In the genomic region with DNA sequence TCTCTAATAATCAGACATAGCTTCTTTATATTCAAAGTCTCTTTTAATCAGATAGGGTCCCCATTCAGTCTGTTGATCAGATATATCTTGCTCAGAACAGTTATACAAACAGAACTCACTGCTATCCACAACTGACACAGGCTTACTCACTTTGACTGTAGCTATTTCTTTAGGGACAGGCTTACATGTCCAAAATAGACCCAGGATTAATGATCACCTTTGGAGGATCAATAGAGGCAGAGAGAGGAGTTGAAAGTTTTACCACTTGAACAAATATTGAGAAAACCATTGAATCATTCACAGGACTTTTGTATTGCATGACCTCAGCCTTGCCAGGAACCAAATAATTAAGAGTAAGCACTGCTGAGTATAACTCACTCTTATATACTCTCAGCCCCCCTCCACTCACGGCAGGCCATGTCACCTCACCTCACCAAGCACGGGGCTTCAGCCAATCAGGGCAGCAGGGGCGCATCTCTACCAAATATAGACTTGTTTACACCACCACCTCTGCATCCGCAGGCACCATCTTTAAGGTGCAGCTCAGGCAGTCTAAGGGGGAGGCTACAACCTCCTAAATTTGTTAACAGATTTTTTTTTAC, we compare ENCODE assay signal across 25 mouse cellular contexts.
A peak's percentile ranks its signal among the peaks of the same experiment; 100 is the strongest.
DNase-seq lines count a peak whose midpoint lies in the region; ATAC-seq and TF ChIP-seq lines count a peak whose summit lies in the region.
"Had no signal": no experiment of that assay in that cellular context is flagged by ENCODE, and none has a peak within 500 bp of the region (broad histone marks: within the 10 kb centered on the region; RNA-seq: fewer than 3 reads in every experiment).

No protein-coding gene starts in this region.

- ATAC-seq in liver, embryonic 14.5 days (ENCODE audit: insufficient read depth) = peak; percentile 52
- peak; percentile 93 for ATAC-seq in liver, postnatal 0 days
- ATAC-seq in hindbrain, embryonic 11.5 days (ENCODE audit: low FRiP score) = no peak
- ATAC-seq: activated CD4-positive, CD25-positive, alpha-beta regulatory T cell, adult 4 months; forebrain, embryonic 13.5 days; forebrain, embryonic 16.5 days; hindbrain, postnatal 0 days; Patski had no signal

- no peak for TF ChIP-seq CTCF in liver, embryonic 14.5 days (IDR thresholded peaks at IDR 0.05; ENCODE audit: low read depth)
- TF ChIP-seq CTCF in liver, postnatal 0 days (IDR thresholded peaks at IDR 0.05; ENCODE audit: low read depth) = no peak

- H3K9me3 ChIP-seq in liver, embryonic 14.5 days (ENCODE audit: control insufficient read depth, low read length) = no peaks in the 10 kb centered on the region
- no peaks in the 10 kb centered on the region for H3K9me3 ChIP-seq in liver, postnatal 0 days (ENCODE audit: low read length)
- no peaks in the 10 kb centered on the region for H3K9me3 ChIP-seq in hindbrain, embryonic 11.5 days (ENCODE audit: control insufficient read depth, low read length)
- H3K9me3 ChIP-seq: forebrain, embryonic 10.5 days; forebrain, embryonic 13.5 days; G1E; hindbrain, embryonic 10.5 days had no signal

- H3K27ac ChIP-seq in liver, embryonic 14.5 days = no peak overlapping the region
- H3K27ac ChIP-seq in liver, postnatal 0 days (ENCODE audit: low read depth) = no peak overlapping the region
- H3K27ac ChIP-seq in hindbrain, embryonic 11.5 days (ENCODE audit: low read depth, low read length) = no peak overlapping the region
- H3K27ac ChIP-seq: forebrain, embryonic 10.5 days; forebrain, embryonic 13.5 days; hindbrain, embryonic 10.5 days; hindbrain, embryonic 14.5 days; hindbrain, postnatal 0 days had no signal

- H3K27me3 ChIP-seq in liver, embryonic 14.5 days (ENCODE audit: control insufficient read depth, insufficient read depth, low read length) = no peaks in the 10 kb centered on the region
- H3K27me3 ChIP-seq in liver, postnatal 0 days (ENCODE audit: insufficient read depth, low read length) = no peaks in the 10 kb centered on the region
- no peaks in the 10 kb centered on the region for H3K27me3 ChIP-seq in hindbrain, embryonic 11.5 days (ENCODE audit: control insufficient read depth, insufficient read depth, low read length)
- H3K27me3 ChIP-seq: forebrain, embryonic 13.5 days; Patski had no signal

- H3K36me3 ChIP-seq in liver, embryonic 14.5 days (replicated peaks; ENCODE audit: control insufficient read depth, insufficient read depth, low read depth) = no peaks in the 10 kb centered on the region
- no peaks in the 10 kb centered on the region for H3K36me3 ChIP-seq in liver, postnatal 0 days (replicated peaks; ENCODE audit: insufficient read depth, low read length)
- H3K36me3 ChIP-seq in hindbrain, embryonic 11.5 days (ENCODE audit: control insufficient read depth, insufficient read depth, low read length) = no peaks in the 10 kb centered on the region
- H3K36me3 ChIP-seq: forebrain, embryonic 10.5 days; G1E; hindbrain, embryonic 10.5 days had no signal

- 51% methylated on average over 4 of the region's 4 CpGs for WGBS in liver, embryonic 14.5 days (ENCODE audit: insufficient replicate concordance)
- WGBS in liver, postnatal 0 days (ENCODE audit: insufficient replicate concordance) = 61% methylated on average over 4 of the region's 4 CpGs
- 84% methylated on average over 4 of the region's 4 CpGs for WGBS in hindbrain, embryonic 11.5 days

- no peak for TF ChIP-seq EP300 in liver, embryonic 14.5 days (IDR thresholded peaks at IDR 0.05; ENCODE audit: low read depth)
- no peak for TF ChIP-seq EP300 in liver, postnatal 0 days (IDR thresholded peaks at IDR 0.05; ENCODE audit: low read depth)

- peak; percentile 75 for DNase-seq in heart, adult 11 months
- DNase-seq in heart, postnatal 4 days = no peak
- peak; percentile 4 for DNase-seq in ES-CJ7 (ENCODE audit: low read depth, low spot score)
- DNase-seq in liver, embryonic 14.5 days (ENCODE audit: low read depth in 3 of 3, low spot score in 3 of 3) = no peak
- peak; percentile 13 for DNase-seq in liver, postnatal 0 days
- DNase-seq in hindbrain, embryonic 11.5 days (ENCODE audit: low spot score) = no peak
- DNase-seq in ovary, postnatal 36 days (ENCODE audit: low spot score) = no peak
- DNase-seq: adrenal gland, adult 8-10 months; adrenal gland, postnatal 25 days; cerebellum, adult 11-12 months; cerebellum, adult 8-10 months; cerebellum, postnatal 10 days; cerebellum, postnatal 36 days; gastrocnemius, postnatal 10 days; gastrocnemius, postnatal 36 days had no signal

- H3K4me3 ChIP-seq in liver, embryonic 14.5 days (ENCODE audit: insufficient read depth in 1 of 2, low read depth in 2 of 2, low read length in 2 of 2) = no peak overlapping the region
- H3K4me3 ChIP-seq in liver, postnatal 0 days (ENCODE audit: low read depth, low read length) = no peak overlapping the region
- no peak overlapping the region for H3K4me3 ChIP-seq in hindbrain, embryonic 11.5 days (ENCODE audit: low read depth, low read length)
- H3K4me3 ChIP-seq: forebrain, embryonic 10.5 days; forebrain, embryonic 13.5 days; hindbrain, embryonic 10.5 days had no signal

- H3K4me1 ChIP-seq in liver, embryonic 14.5 days (replicated peaks; ENCODE audit: control insufficient read depth in 2 of 2, insufficient read depth in 2 of 2, low read length in 1 of 2) = no peaks in the 10 kb centered on the region
- H3K4me1 ChIP-seq in liver, postnatal 0 days (ENCODE audit: insufficient read depth) = no peaks in the 10 kb centered on the region
- no peaks in the 10 kb centered on the region for H3K4me1 ChIP-seq in hindbrain, embryonic 11.5 days (replicated peaks; ENCODE audit: control insufficient read depth, insufficient read depth, low read length)
- H3K4me1 ChIP-seq: forebrain, embryonic 10.5 days; forebrain, embryonic 13.5 days; hindbrain, embryonic 10.5 days had no signal

- H3K9ac ChIP-seq in liver, embryonic 14.5 days (replicated peaks) = no peak overlapping the region
- no peak overlapping the region for H3K9ac ChIP-seq in liver, postnatal 0 days (replicated peaks)
- no peak overlapping the region for H3K9ac ChIP-seq in hindbrain, embryonic 11.5 days (ENCODE audit: low read depth, low read length)
- H3K9ac ChIP-seq: forebrain, embryonic 13.5 days; hindbrain, embryonic 14.5 days had no signal

- no peak overlapping the region for H3K4me2 ChIP-seq in liver, embryonic 14.5 days (ENCODE audit: low read depth)
- H3K4me2 ChIP-seq in liver, postnatal 0 days (ENCODE audit: low read depth, low read length) = no peak overlapping the region
- no peak overlapping the region for H3K4me2 ChIP-seq in hindbrain, embryonic 11.5 days (replicated peaks; ENCODE audit: low read depth, low read length)
- H3K4me2 ChIP-seq: forebrain, embryonic 13.5 days; heart, embryonic 11.5 days; hindbrain, embryonic 14.5 days had no signal

Comparison
In these comparisons a context has a peak if more than half of its experiments do, and no peak if none do; other contexts are left out.
1. DNase-seq: peak in heart, adult 11 months (single experiment), ES-CJ7 (single experiment) and liver, postnatal 0 days (single experiment); none in heart, postnatal 4 days (single experiment), liver, embryonic 14.5 days (0 of 3), hindbrain, embryonic 11.5 days (single experiment) and ovary, postnatal 36 days (single experiment).